Mouse (Mus musculus) skeletal muscle tissue, adult 2 months (tissue): ENCODE data around the gene Psmd1.

Source experiments
- DNase-seq: peaks from one replicate; pipeline ENCODE4 v3.0.0-alpha.2; 2012; ENCODE audit warnings: low read depth, low spot score

The Psmd1 gene

GRCm38 (mm10) chr1:86058856-86059769 lies 5.1 kb upstream of the Psmd1 start:
- peak; percentile 85 for DNase-seq

DNA sequence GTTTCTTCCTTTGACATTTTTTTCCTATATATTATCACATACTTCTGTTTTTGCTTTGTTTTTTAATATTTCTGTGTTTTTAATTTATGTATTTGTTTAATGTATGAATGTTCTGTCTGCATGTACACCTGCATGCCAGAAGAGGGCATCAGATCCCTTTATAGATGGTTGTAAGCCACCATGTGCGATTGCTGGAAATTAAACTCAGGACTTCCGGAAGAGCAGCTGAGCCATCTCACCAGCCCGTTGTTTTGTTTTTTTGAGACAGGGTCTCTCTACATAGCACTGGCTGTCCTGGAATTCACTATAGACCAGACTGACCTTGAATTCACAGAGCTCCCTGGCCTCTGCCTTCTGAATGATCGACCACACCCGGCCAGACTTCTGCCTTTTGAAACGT lies 1.7 kb upstream of the Psmd1 start:
- DNase-seq: no peak

DNA sequence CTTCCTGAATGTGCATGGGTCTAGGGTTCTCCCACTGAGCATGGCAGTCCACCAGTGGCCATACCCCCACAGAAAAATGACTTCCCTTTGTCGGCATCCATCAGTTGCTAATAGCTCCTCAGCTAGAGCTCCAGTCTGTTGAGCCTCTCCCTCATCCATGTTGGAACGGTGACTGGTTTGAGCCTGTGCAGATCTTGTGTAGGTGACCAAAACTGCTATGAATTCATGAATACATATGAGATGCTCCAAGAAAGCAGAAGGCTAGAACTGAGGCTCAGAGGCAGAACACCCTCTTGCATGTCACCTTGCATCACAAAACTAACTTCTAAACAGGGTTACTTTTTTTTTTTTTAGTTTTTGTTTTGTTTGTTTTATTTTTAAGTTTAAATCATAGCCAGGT lies 12.4 kb downstream of the Psmd1 start:
- no peak for DNase-seq

DNA sequence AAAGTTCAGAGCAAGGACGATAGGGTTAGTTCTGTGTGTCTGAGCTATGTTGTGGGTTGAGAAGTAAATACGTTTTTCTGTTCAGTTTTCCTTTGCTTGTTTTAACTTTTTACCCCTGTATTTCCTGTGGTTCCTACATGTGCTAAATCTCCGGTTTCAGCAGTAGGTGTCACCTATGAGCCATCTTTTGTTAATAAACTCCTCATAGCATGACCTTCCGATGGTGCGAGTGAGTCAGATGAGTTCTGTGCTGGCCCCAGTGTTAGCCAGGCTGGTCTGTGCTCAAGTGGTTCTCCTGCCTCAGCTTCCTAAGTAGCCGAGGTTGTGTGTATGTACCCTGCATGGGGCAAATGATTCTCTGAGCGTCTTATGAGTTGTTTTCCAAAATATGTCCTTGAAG lies 30.2 kb downstream of the Psmd1 start:
- DNase-seq: no peak

DNA sequence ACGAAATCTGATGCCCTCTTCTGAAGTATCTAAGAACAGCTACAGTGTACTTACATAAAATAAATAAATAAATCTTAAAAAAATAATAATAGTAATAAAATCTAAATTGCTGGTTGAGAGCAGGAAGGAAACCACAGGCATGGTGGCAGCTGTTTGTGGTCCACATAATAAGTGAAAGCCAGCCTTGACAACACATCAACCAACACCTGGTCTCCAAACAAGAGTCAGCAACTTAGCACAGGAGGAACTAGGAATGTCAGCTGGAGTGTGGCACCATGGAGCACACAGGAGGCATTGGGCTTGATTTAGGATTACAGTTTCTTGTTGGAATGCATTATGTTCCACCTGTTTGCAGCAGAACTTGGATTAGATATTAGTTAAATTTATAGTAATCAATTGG lies 40.9 kb downstream of the Psmd1 start:
- DNase-seq: no peak

GRCm38 (mm10) chr1:86111779-86112178 lies 47.6 kb downstream of the Psmd1 start, which contains the start of gene Htr2b:
Gene Htr2b (minus strand): TSS chr1:86111970.
- DNase-seq: no peak

- DNase-seq: no peak
Measured at GRCm38 (mm10) chr1:86114141-86114540, 50.0 kb downstream of the Psmd1 start.

GRCm38 (mm10) chr1:86119549-86119948 lies 55.4 kb downstream of the Psmd1 start:
- DNase-seq: no peak

DNA sequence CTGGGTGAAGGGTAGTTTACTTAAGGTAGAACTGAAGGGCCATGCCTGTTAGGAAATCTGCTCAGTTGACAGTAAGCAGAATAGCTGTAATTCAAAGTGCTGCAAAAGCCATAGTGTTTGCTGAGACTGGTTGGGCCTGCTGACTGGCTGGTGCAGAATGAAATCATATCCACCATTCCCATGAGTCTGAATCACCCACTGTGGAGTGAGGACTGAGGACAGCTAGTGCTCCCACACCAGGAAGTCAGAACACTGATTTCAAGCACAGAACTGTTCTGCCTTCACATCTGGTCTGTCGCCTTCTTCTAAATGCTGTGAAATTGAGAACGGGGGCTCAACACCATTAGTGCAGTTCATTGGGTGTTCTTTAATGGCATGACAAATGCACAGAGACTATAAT lies 61.8 kb downstream of the Psmd1 start:
- no peak for DNase-seq

DNA sequence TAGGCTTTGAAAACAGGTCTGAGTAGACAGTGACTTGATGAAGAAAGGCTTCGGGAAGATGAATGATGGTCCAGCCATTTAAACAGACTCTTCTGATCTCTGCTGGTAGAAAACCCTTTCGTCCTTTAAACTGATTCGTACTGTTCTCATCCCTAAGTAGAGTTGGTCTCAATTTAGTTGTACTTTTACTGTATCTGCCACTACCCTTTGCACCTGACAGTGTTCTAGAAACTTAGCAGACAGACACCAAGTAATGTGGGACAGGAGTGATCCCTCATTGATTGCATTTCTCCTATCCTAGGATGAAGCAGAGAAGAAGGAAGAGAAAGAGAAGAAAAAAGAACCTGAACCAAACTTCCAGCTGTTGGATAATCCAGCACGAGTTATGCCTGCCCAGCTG lies 69.2 kb downstream of the Psmd1 start, which contains the start of gene Gm21972:
Gene Gm21972 (plus strand): TSS at position 301 of the 400 bp plus-strand sequence.
- no peak for DNase-seq

DNA sequence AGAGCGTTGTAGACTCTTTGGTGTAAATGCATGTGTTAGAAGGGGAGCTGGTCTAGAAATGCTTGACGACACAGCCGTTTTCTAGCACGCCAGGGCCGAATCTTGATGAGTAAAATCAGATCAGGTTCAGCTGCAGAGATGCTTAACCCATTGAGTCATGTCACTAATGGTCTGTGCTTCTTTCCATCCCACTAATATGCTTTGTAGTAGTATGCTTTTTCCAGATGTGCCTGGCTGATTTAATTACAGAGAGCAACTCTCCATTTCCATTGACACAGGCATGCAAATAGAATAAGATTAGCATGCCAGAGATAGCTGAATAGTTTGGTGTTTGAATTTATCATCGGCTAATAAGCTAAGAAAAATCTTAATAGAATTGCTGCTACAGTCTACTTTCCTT lies 71.1 kb downstream of the Psmd1 start:
- DNase-seq: no peak

GRCm38 (mm10) chr1:86141081-86141480 lies 76.9 kb downstream of the Psmd1 start:
- no peak for DNase-seq

DNA sequence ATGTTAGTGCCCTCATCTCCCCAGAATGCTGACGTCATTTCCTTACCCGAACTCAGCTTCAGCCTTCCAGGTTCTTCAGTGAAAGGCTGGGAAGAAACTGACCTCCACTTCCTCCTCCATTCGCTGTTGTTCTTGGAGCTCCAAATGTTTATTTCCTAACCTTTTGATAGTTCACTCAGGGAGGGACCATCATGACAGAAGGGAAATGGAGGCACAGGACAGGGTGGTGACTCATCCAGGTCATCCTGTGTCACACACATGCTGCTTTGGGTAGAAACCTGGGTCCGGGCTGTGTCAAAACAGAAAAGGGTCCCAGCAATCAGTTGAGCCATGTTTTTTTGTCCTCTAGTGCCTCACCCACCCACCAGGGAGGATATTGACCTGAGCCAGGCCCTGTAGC lies 79.0 kb downstream of the Psmd1 start:
- no peak for DNase-seq

DNA sequence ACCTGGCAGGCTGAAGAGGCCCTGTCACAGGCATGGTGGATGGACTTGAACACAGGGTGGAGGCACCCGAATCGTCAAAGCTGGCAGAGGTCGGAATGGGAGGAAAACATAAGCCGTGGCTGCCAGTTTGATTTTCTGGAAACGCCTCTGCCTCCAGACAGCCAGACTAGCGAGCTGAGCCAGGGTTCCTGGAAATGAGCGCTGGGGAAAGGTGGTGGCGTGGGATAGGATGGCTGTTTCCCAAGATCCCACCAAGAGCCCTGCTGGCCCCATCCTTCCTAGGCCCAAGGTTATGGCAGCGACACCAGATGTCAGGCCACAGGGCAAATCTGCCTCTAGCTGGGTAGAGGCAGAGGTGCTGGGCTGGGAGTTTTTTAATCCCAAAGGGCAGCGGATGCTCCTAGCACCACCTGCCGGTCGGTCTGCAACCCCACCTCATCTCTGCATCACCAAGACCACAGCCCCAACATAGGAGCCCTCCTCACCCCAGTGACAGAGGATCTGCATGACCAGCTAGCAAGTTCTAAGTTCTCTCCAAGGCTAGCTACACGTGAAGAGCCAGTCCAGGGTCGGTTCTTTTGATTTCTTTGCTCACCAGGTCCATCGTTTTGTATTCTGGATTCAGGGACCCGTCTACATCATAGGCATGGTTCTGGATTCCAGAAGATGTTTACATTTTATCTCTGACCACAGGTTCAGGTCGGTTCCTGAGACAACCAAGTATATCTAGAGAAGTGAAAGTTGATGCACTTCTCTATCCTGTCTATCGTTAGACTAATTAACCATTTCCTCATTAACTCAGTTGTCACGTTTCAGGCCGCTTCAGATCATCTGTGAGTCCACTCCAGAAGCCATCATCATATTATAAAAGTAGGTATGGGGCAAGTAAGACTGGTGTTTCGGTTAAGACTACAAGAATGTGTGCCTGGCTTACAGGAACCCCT lies 80.1 kb downstream of the Psmd1 start:
- no peak for DNase-seq

DNA sequence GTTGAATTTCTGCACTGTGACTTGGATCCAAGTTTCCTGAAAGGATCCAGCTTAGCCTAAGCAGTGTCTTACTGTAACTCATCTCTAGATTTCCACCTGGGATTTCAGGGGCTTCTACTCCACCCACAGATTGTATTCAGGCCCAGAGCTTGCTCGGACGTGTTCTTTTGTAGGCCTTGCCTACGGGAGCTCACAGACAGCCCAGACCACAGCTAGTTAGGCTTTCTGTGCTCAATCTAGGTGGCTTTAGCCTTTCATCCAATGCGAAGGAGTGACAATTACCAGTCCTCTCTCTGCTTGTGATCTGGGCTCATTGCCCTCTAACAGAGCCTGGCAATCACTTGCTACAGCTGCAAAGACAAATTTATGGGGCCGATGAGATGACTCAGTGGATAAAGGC lies 82.1 kb downstream of the Psmd1 start:
- DNase-seq: no peak

- no peak for DNase-seq
Measured at GRCm38 (mm10) chr1:86147557-86147956, 83.4 kb downstream of the Psmd1 start.

DNA sequence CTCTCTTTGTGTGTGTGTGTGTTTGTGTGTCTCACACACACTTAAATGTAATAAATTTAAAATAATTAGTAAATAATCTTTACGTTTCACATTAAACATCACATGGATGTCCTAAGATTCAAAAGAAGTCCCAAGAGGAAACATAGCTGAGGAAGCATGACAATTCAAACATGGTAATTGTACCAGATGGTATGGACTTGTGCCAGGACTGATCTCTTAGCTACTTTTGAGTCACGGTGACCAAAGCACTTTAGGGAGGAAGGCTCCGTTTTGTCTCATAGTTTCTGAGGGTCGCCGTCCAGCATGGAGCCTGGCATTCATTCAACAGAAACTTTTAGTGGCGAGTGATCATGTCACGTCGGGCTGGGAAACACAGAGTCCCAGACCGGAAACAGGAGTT lies 84.0 kb downstream of the Psmd1 start:
- no peak for DNase-seq

DNA sequence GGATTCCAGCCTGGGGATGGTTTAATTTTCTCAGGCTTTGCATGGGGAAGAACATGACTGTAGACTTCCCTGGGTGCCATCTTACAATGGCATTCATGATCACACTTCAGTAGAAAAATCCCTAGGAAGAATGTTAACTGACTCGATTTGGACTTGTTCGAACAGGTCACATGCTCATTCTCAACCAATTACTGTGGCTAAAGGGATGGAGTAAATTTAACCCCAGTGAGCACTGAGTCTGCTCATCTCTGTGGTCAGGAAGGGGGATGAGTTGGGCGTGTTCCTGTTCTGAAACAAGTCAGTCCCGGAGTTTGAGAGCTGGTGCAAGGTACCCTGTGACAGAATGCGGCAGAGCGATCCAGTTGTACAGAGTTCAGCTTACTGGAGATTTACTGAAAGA lies 86.7 kb downstream of the Psmd1 start:
- DNase-seq: no peak

GRCm38 (mm10) chr1:86151376-86151775 lies 87.2 kb downstream of the Psmd1 start:
- DNase-seq: no peak

DNA sequence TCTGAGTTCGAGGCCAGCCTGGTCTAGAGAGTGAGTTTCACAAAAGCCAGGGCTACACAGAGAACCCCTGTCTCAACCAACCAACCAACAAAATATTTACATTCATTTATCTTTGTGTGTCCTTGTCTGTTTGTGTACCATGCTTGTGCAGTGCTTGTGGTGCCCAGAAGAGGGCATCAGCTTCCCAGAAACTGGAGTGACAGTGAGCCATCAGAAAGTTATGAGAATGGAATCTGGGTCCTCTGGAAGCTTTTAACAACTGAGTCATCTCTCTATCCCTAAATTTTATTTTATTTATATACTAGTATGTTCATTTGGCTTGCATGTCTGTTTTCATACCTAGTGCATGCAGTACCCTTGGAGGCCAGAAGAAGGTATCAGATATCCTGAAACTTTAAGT lies 88.4 kb downstream of the Psmd1 start:
- DNase-seq: no peak

DNA sequence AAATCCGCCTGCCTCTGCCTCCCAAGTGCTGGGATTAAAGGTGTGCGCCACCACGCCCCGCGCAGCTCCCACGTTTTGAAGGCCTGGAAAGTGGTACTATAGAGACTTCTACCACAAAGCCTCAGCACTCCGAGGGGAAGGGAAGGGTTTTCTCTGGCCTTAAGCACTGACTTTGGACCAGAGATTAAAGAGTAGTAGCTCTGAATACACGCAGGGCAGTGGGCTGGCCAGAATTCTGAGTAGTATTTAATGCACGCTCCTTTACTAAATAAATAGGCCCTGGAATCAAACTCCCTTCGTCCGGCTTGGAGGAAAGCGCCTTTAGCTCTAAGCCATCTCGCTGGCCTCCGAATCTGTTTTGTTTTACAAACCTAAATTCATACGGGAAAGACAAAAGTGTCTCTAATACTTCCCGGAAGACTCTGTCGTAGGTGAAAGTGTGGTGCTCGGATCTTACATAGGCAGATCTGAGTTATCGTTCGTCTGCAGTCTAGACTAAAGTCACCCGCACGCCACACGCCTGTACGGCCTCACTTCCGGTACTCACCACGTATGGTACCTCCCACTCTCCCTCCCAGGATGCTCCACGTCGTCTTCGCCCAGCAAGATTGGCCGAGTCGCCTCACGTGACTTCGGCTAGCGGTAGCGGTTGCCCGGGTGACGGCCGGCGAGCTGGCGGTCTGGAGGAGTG lies 90.1 kb downstream of the Psmd1 start, which contains the start of gene Armc9:
Gene Armc9 (plus strand): TSS at position 648 of the 691 bp plus-strand sequence.
- DNase-seq: peak; percentile 93

GRCm38 (mm10) chr1:86154824-86155164 lies 90.6 kb downstream of the Psmd1 start:
- no peak for DNase-seq
